ENCODE assay signal across 8 mouse cellular contexts in the genomic region with DNA sequence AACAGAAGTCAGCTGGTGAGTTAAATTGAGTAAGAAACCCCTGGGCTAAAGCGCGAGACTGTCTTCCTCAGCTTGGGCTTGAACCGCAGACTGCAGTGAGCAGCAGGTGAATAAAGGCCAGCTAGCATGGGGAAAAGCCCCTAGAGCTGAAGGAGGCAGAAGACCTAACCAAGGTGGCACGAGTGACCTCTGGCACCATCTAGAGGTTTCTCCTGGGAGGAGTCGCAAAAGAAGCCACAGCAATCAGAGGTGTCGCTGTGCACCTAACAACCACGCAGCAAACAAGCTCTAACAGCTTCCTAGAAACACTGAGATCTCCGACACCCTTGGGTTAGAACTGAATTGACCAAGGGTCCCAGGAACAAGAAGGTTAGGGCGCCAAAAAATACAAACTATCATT.
DNase-seq lines count a peak whose midpoint lies in the region; ATAC-seq and TF ChIP-seq lines count a peak whose summit lies in the region.

No protein-coding gene starts in this region.

- no peaks in the 10 kb centered on the region for H3K36me3 ChIP-seq in intestine, embryonic 14.5 days (ENCODE audit: control insufficient read depth, insufficient read depth, low read length)
- H3K36me3 ChIP-seq in intestine, embryonic 15.5 days = no peaks in the 10 kb centered on the region
- no peaks in the 10 kb centered on the region for H3K36me3 ChIP-seq in G1E (replicated peaks)
- H3K36me3 ChIP-seq in heart, postnatal 0 days (replicated peaks; ENCODE audit: control insufficient read depth, insufficient read depth, low read length) = no peaks in the 10 kb centered on the region; the same call in 1 of the 2 replicates
- no peaks in the 10 kb centered on the region for H3K36me3 ChIP-seq in liver, postnatal 0 days (replicated peaks; ENCODE audit: insufficient read depth, low read length)

- H3K4me2 ChIP-seq in intestine, embryonic 14.5 days (ENCODE audit: low read length) = no peak overlapping the region
- no peak overlapping the region for H3K4me2 ChIP-seq in intestine, embryonic 15.5 days (replicated peaks)
- no peak overlapping the region for H3K4me2 ChIP-seq in heart, postnatal 0 days (ENCODE audit: low read depth, low read length)
- H3K4me2 ChIP-seq in liver, postnatal 0 days (ENCODE audit: low read depth, low read length) = no peak overlapping the region

- WGBS in intestine, embryonic 14.5 days = 35% methylated on average over 9 of the region's 9 CpGs
- 32% methylated on average over 9 of the region's 9 CpGs for WGBS in intestine, embryonic 15.5 days
- WGBS in heart, postnatal 0 days = 28% methylated on average over 9 of the region's 9 CpGs
- WGBS in liver, postnatal 0 days (ENCODE audit: insufficient replicate concordance) = 34% methylated on average over 9 of the region's 9 CpGs

- ATAC-seq in intestine, embryonic 14.5 days (replicated peaks; ENCODE audit: low FRiP score, low TSS enrichment, low read depth) = no peak
- ATAC-seq in intestine, embryonic 15.5 days = no peak
- ATAC-seq in G1E (ENCODE audit: extremely low read depth, insufficient number of reproducible peaks, low FRiP score, poor library complexity, severe bottlenecking) = no peak
- peak; percentile 41; the same call in 1 of the 2 replicates for ATAC-seq in heart, postnatal 0 days (ENCODE audit: insufficient read depth, low read depth)
- no peak for ATAC-seq in liver, postnatal 0 days

- H3K4me1 ChIP-seq in intestine, embryonic 14.5 days (replicated peaks; ENCODE audit: control insufficient read depth, insufficient read depth, low read length) = no peaks in the 10 kb centered on the region
- no peaks in the 10 kb centered on the region for H3K4me1 ChIP-seq in intestine, embryonic 15.5 days (replicated peaks)
- H3K4me1 ChIP-seq in G1E (ENCODE audit: insufficient read depth, low read depth, low read length) = no peaks in the 10 kb centered on the region
- H3K4me1 ChIP-seq in heart, postnatal 0 days (ENCODE audit: control insufficient read depth, insufficient read depth) = no peaks in the 10 kb centered on the region
- no peaks in the 10 kb centered on the region for H3K4me1 ChIP-seq in liver, postnatal 0 days (ENCODE audit: insufficient read depth)

- no peak overlapping the region for H3K27ac ChIP-seq in intestine, embryonic 14.5 days (ENCODE audit: low read depth)
- no peak overlapping the region for H3K27ac ChIP-seq in intestine, embryonic 15.5 days
- H3K27ac ChIP-seq in heart, postnatal 0 days (ENCODE audit: low read depth) = no peak overlapping the region
- no peak overlapping the region for H3K27ac ChIP-seq in liver, postnatal 0 days (ENCODE audit: low read depth)

- TF ChIP-seq EP300 in heart, postnatal 0 days (IDR thresholded peaks at IDR 0.05; ENCODE audit: low read depth) = no peak
- no peak for TF ChIP-seq EP300 in liver, postnatal 0 days (IDR thresholded peaks at IDR 0.05; ENCODE audit: low read depth)

- H3K27me3 ChIP-seq in intestine, embryonic 14.5 days (replicated peaks; ENCODE audit: control insufficient read depth, insufficient read depth, low read length) = no peaks in the 10 kb centered on the region
- H3K27me3 ChIP-seq in intestine, embryonic 15.5 days (replicated peaks) = no peaks in the 10 kb centered on the region
- peaks cover 8% of the 10 kb centered on the region for H3K27me3 ChIP-seq in G1E (ENCODE audit: insufficient read depth, low read length)
- no peaks in the 10 kb centered on the region for H3K27me3 ChIP-seq in heart, postnatal 0 days (ENCODE audit: control insufficient read depth, insufficient read depth, low read length)
- no peaks in the 10 kb centered on the region for H3K27me3 ChIP-seq in liver, postnatal 0 days (ENCODE audit: insufficient read depth, low read length)

- H3K9me3 ChIP-seq in intestine, embryonic 14.5 days (ENCODE audit: control insufficient read depth, low read length) = no peaks in the 10 kb centered on the region
- no peaks in the 10 kb centered on the region for H3K9me3 ChIP-seq in intestine, embryonic 15.5 days
- H3K9me3 ChIP-seq in G1E (replicated peaks) = no peaks in the 10 kb centered on the region
- no peaks in the 10 kb centered on the region for H3K9me3 ChIP-seq in heart, postnatal 0 days (replicated peaks; ENCODE audit: control insufficient read depth, low read length)
- H3K9me3 ChIP-seq in liver, postnatal 0 days (ENCODE audit: low read length) = no peaks in the 10 kb centered on the region

- DNase-seq in intestine, embryonic 14.5 days (ENCODE audit: low spot score) = peak; percentile 61
- peak; percentile 11 for DNase-seq in G1E (ENCODE audit: low spot score)
- DNase-seq in cerebellum, postnatal 14 days = peak; percentile 69 to 71
- DNase-seq in heart, postnatal 0 days (ENCODE audit: low spot score) = peak; percentile 41
- DNase-seq in liver, postnatal 0 days = peak; percentile 29
- DNase-seq in retina, postnatal 1 day = peak; percentile 60
- no peak for DNase-seq in urinary bladder, postnatal 4 days (ENCODE audit: low spot score in 2 of 2)

- H3K9ac ChIP-seq in intestine, embryonic 14.5 days (ENCODE audit: low read length) = no peak overlapping the region
- H3K9ac ChIP-seq in intestine, embryonic 15.5 days = no peak overlapping the region
- H3K9ac ChIP-seq in heart, postnatal 0 days (replicated peaks; ENCODE audit: low read depth, low read length) = no peak overlapping the region
- H3K9ac ChIP-seq in liver, postnatal 0 days (replicated peaks) = no peak overlapping the region

- TF ChIP-seq CTCF in G1E (IDR thresholded peaks at IDR 0.05; ENCODE audit: low read depth, low read length) = no peak
- TF ChIP-seq CTCF in heart, postnatal 0 days (IDR thresholded peaks at IDR 0.05; ENCODE audit: low read depth) = peak; percentile 62
- TF ChIP-seq CTCF in liver, postnatal 0 days (IDR thresholded peaks at IDR 0.05; ENCODE audit: low read depth) = peak; percentile 63

- no peak overlapping the region for H3K4me3 ChIP-seq in intestine, embryonic 14.5 days (ENCODE audit: low read depth, low read length)
- H3K4me3 ChIP-seq in intestine, embryonic 15.5 days (replicated peaks) = no peak overlapping the region
- no peak overlapping the region for H3K4me3 ChIP-seq in G1E (ENCODE audit: low read depth, low read length)
- no peak overlapping the region for H3K4me3 ChIP-seq in heart, postnatal 0 days (ENCODE audit: low read depth, low read length)
- no peak overlapping the region for H3K4me3 ChIP-seq in liver, postnatal 0 days (ENCODE audit: low read depth, low read length)

Comparison
In these comparisons a context has a peak if more than half of its experiments do, and no peak if none do; other contexts are left out.
1. DNase-seq: peak in intestine, embryonic 14.5 days (single experiment), G1E (single experiment), cerebellum, postnatal 14 days (2 of 2), heart, postnatal 0 days (single experiment), liver, postnatal 0 days (single experiment) and retina, postnatal 1 day (single experiment); none in urinary bladder, postnatal 4 days (0 of 2).